Mouse (Mus musculus) heart, postnatal 25 days (tissue): ENCODE results near the gene Gm20896. TPM values are rescaled to one million over a fixed set of nuclear protein-coding genes. Genes with fewer than 3 reads are reported as not detected.
"Not testable (repeated sequence)": the region's sequence is repeated elsewhere in the genome, so short reads cannot be mapped to it uniquely, and the experiment has no call there.

Experiments used
- DNase-seq: peaks from one replicate; pipeline ENCODE4 v3.0.0; 2022; ENCODE audit warnings: low spot score
- intact Hi-C: fragments of 180-260 bp; cut with DNase I; formaldehyde crosslinking; loops from one replicate; pipeline ENCODE4 v1.15.1; 2025
- total RNA-seq, 2 experiments: library from RNA; stranded (reverse); gene quantifications; 2 replicates each; pipeline ENCODE4 v1.2.3; 2021

Gm20896 gene
- total RNA-seq: not detected

GRCm38 (mm10) chrY:35921426-35921825, at the start of gene Gm20896:
Gm20896 (minus strand) TSS chrY:35921526.
- DNase-seq, intact Hi-C loops: not testable (repeated sequence)
